Mouse (Mus musculus): ENCODE results near the gene Gm43951. TPM values are rescaled to one million over a fixed set of nuclear protein-coding genes. Genes with fewer than 3 reads are reported as not detected.
A peak's percentile ranks its signal among the peaks of the same experiment; 100 is the strongest.

The Gm43951 gene
- polyA plus RNA-seq, 1 experiment from 2014 or later = 1.6 TPM

- Histone ChIP-seq H3K9me3 (no peaks in the 10 kb centered on the region), H3K36me3 (no peaks in the 10 kb centered on the region), H3K9ac (replicated peaks) (no peak overlapping the region), H3K4me3 (replicated peaks) (no peak overlapping the region), H3K27me3 (no peaks in the 10 kb centered on the region), H3K4me2 (replicated peaks) (no peak overlapping the region), H3K27ac (no peak overlapping the region), H3K4me1 (replicated peaks) (peaks cover 11% of the 10 kb centered on the region)
- ATAC-seq = peak; percentile 53; the same call in 1 of the 2 replicates
- 17% methylated on average over 5 of the region's 5 CpGs for WGBS
Observed at GRCm38 (mm10) chr11:72224865-72225264, 18.2 kb upstream of the Gm43951 start.

- ATAC-seq = no peak
- 89% methylated on average over 4 of the region's 4 CpGs for WGBS
- H3K36me3 ChIP-seq = no peaks in the 10 kb centered on the region
Observed at GRCm38 (mm10) chr11:72223414-72223813, 16.8 kb upstream of the Gm43951 start.

DNA sequence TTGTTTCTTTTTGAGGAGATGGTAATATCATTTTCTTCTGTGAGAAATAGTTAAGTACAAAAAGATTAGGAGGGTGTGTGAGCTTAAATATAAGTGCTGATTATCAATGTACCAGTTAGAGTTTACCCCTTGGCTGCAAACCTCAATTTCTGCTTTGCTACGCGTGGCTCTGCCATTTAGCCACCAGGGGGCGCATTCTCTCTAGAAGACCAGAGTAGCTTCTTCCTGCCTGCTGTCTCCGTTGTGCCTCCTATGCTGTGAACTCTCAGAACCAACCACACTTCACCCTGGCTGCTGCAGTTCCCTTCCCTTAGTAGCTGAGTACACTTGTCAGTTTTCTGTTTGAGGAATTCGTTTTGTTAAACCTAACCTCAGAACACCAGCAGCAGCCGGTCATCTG lies 14.6 kb upstream of the Gm43951 start:
- no peak overlapping the region for H3K4me3 ChIP-seq (replicated peaks)
- no peaks in the 10 kb centered on the region for H3K27me3 ChIP-seq
- WGBS = 16% methylated on average over 6 of the region's 6 CpGs
- no peaks in the 10 kb centered on the region for H3K36me3 ChIP-seq
- no peak overlapping the region for H3K4me2 ChIP-seq (replicated peaks)
- no peaks in the 10 kb centered on the region for H3K9me3 ChIP-seq
- H3K4me1 ChIP-seq (replicated peaks) = peaks cover 21% of the 10 kb centered on the region
- no peak overlapping the region for H3K9ac ChIP-seq (replicated peaks)
- no peak for ATAC-seq
- H3K27ac ChIP-seq = no peak overlapping the region

More at GRCm38 (mm10) chr11:72223414-72223813, 16.8 kb upstream of the Gm43951 start:
- Histone ChIP-seq H3K9ac (replicated peaks) (no peak overlapping the region), H3K9me3 (no peaks in the 10 kb centered on the region), H3K4me2 (replicated peaks) (no peak overlapping the region), H3K4me1 (replicated peaks) (peaks cover 11% of the 10 kb centered on the region), H3K27me3 (no peaks in the 10 kb centered on the region), H3K27ac (no peak overlapping the region), H3K4me3 (replicated peaks) (no peak overlapping the region)

- Histone ChIP-seq H3K4me2 (replicated peaks) (peak overlapping the region; percentile 86), H3K4me3 (replicated peaks) (0 out of 2 replicates have a peak overlapping the region, but pooled peaks have one; percentile 11), H3K27ac (no peak overlapping the region), H3K27me3 (no peaks in the 10 kb centered on the region), H3K9me3 (no peaks in the 10 kb centered on the region), H3K9ac (replicated peaks) (peak overlapping the region; percentile 47), H3K36me3 (no peaks in the 10 kb centered on the region; the same call in 1 of the 2 replicates), H3K4me1 (replicated peaks) (peaks cover 30% of the 10 kb centered on the region)
- ATAC-seq = no peak
- WGBS = 84% methylated on average over 5 of the region's 5 CpGs
Observed at GRCm38 (mm10) chr11:72217116-72217515, 10.5 kb upstream of the Gm43951 start.

- peaks cover 30% of the 10 kb centered on the region for H3K4me1 ChIP-seq (replicated peaks)
- H3K9ac ChIP-seq (replicated peaks) = peak within 1 kb of the TSS; percentile 79
- no peaks in the 10 kb centered on the region for H3K27me3 ChIP-seq
- H3K27ac ChIP-seq = peak within 1 kb of the TSS; percentile 82
- H3K9me3 ChIP-seq = no peaks in the 10 kb centered on the region
- peak within 1 kb of the TSS; percentile 73 for H3K4me3 ChIP-seq (replicated peaks)
- peak; percentile 88 for ATAC-seq
- peak within 1 kb of the TSS; percentile 86 for H3K4me2 ChIP-seq (replicated peaks)
- peaks cover 16% of the 10 kb centered on the region for H3K36me3 ChIP-seq
- 3% methylated on average over 29 of the region's 29 CpGs for WGBS
Observed at GRCm38 (mm10) chr11:72215410-72215797, 8.8 kb upstream of the Gm43951 start, which contains the start of gene Med31. Gene Med31 (minus strand): TSS chr11:72215592.

DNA sequence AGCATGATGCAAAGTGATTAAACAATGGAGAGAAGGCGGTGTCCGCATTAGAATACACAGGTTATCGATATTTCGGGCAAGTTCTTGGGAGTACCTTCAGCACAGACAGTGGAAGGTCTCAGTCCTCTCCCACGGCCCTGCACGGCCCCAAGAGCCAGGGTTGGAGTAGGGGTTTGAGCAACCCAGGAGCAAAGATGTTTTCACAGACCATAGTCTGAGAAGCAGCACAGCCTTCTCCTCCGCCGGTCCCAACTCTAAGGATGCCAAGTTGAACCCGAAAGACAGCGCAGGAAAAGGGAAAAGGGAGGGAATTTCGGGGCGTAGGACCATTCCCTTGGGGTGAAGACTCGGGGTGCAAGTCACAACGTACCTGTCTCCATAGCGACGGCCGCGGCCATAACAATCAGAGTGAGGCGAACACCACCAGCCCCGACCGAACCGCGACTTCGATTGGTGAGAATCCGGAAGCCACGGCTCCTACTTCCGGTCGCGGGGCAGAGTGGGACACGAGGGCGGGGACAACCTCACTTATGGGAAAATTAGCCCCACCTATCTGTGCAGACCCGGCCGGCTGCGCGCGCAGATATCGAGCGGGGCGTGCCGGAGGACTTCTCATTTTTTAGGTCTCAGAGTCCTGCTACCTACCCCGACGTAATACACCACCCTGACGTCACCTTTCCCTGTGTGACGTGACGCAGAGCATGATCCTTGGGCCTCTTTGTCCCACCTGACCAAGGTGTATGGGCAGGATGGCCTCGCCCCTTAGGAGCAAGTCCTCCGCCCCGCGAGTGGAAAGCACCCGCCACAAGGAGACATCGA lies 8.2 kb upstream of the Gm43951 start:
- Histone ChIP-seq H3K4me1 (replicated peaks) (peaks cover 30% of the 10 kb centered on the region), H3K27me3 (no peaks in the 10 kb centered on the region), H3K4me3 (replicated peaks) (peak overlapping the region; percentile 73), H3K9me3 (no peaks in the 10 kb centered on the region), H3K36me3 (peaks cover 22% of the 10 kb centered on the region), H3K27ac (peak overlapping the region; percentile 82), H3K4me2 (replicated peaks) (peak overlapping the region; percentile 86), H3K9ac (replicated peaks) (peak overlapping the region; percentile 79)
- under 1% methylated on average over 51 of the region's 51 CpGs for WGBS
- peak; percentile 96 for ATAC-seq

DNA sequence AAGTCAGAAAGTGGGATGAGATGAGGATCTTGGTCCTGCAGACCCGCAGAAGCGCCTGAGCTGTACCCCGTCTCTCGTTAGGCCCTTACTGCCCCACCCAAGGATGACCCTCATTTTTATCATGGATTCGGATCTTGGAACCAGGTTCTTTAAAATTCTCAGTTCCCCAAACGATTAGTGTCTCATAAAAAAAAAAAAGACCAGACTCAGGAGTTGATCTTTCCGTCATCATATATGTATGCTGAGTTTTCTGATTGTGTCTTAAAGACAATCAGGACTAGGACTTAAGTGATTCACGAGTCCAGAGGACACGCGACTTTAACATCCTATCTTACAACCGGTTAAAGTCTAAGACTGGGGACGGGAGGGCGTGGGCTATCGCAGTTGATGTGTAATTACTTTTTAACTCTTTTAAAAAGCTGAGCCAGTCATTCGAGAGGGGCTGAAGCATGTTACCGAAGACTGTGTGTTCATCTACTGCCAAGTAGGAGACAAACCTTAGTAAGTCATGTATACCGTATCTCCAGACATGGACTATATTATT lies 1.3 kb upstream of the Gm43951 start:
- ATAC-seq = no peak
- Histone ChIP-seq H3K36me3 (peaks cover 25% of the 10 kb centered on the region), H3K27me3 (no peaks in the 10 kb centered on the region), H3K4me3 (replicated peaks) (peak overlapping the region; percentile 93), H3K9ac (replicated peaks) (peak overlapping the region; percentile 94), H3K27ac (peak overlapping the region; percentile 82; the same call in 1 of the 2 replicates), H3K4me2 (replicated peaks) (peak overlapping the region; percentile 92), H3K9me3 (no peaks in the 10 kb centered on the region), H3K4me1 (replicated peaks) (peaks cover 41% of the 10 kb centered on the region)
- WGBS = 22% methylated on average over 17 of the region's 17 CpGs

- H3K4me1 ChIP-seq (replicated peaks) = peaks cover 41% of the 10 kb centered on the region
- H3K27ac ChIP-seq = peak within 1 kb of the TSS; percentile 82
- H3K4me2 ChIP-seq (replicated peaks) = peak within 1 kb of the TSS; percentile 92
- H3K4me3 ChIP-seq (replicated peaks) = peak within 1 kb of the TSS; percentile 93
- under 1% methylated on average over 42 of the region's 42 CpGs for WGBS
- H3K9me3 ChIP-seq = no peaks in the 10 kb centered on the region
- ATAC-seq = peak; percentile 93
- H3K9ac ChIP-seq (replicated peaks) = peak within 1 kb of the TSS; percentile 94
- H3K27me3 ChIP-seq = no peaks in the 10 kb centered on the region
- H3K36me3 ChIP-seq = peaks cover 25% of the 10 kb centered on the region
Observed at GRCm38 (mm10) chr11:72207204-72207833, 679 bp upstream of the Gm43951 start, which contains the start of the genes 4933427D14Rik and Txndc17. Gene 4933427D14Rik (minus strand): TSS chr11:72207459. Gene Txndc17 (plus strand): TSS chr11:72207547.

GRCm38 (mm10) chr11:72205256-72205655 lies 1.4 kb downstream of the Gm43951 start:
- H3K9ac ChIP-seq (replicated peaks) = peak overlapping the region; percentile 94
- H3K4me1 ChIP-seq (replicated peaks) = peaks cover 41% of the 10 kb centered on the region
- H3K36me3 ChIP-seq = peaks cover 20% of the 10 kb centered on the region
- H3K27ac ChIP-seq = no peak overlapping the region
- peak overlapping the region; percentile 92 for H3K4me2 ChIP-seq (replicated peaks)
- ATAC-seq = no peak
- WGBS = 63% methylated on average over 6 of the region's 6 CpGs
- no peaks in the 10 kb centered on the region for H3K9me3 ChIP-seq
- H3K27me3 ChIP-seq = no peaks in the 10 kb centered on the region
- H3K4me3 ChIP-seq (replicated peaks) = peak overlapping the region; percentile 93

DNA sequence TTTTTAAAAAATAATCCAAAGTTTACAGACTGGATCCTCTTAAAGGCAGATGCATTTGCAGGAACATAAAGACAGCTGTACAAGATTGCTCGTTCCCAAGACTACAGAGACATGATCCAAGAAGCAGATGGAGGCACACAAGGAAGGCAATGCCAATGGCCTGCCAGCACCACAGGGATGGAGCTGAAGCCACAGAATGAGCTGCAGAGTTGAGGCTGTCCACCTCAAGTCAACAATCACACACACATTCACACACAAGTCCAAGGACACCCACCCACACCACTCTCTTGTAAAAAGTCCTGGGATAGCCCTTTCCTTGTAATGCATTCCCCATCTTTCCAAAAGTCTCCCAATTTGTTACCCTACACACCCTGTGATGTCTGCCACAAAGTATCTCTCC lies 3.2 kb downstream of the Gm43951 start:
- no peak for ATAC-seq
- WGBS = 45% methylated on average over 1 of the region's 1 CpGs
- Histone ChIP-seq H3K27me3 (no peaks in the 10 kb centered on the region), H3K9me3 (no peaks in the 10 kb centered on the region), H3K36me3 (peaks cover 19% of the 10 kb centered on the region), H3K4me3 (replicated peaks) (no peak overlapping the region), H3K4me2 (replicated peaks) (no peak overlapping the region), H3K9ac (replicated peaks) (no peak overlapping the region), H3K27ac (no peak overlapping the region), H3K4me1 (replicated peaks) (peaks cover 38% of the 10 kb centered on the region)

DNA sequence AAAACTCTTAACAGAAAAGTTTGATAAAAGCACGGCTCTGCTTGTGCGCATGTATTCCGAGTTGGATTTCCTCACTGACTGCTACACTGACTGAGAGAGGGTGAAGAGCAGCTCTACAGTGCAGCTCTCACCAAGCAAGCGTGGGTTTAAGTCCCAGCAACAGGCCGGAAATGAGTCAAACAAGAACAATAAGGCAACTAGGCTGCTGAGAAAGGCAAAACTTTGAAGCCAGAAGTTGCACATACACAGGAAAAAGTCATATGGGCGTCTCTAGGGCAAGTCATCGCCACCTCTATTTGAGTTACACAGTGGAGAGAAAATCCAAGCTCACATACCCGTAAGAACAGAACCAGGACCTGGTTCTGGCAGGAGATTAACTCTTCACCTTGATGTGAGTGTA lies 10.1 kb downstream of the Gm43951 start:
- no peak for ATAC-seq
- Histone ChIP-seq H3K27ac (no peak overlapping the region), H3K9me3 (no peaks in the 10 kb centered on the region), H3K9ac (replicated peaks) (no peak overlapping the region), H3K27me3 (no peaks in the 10 kb centered on the region), H3K4me3 (replicated peaks) (no peak overlapping the region), H3K4me1 (replicated peaks) (peaks cover 2% of the 10 kb centered on the region; the same call in 1 of the 2 replicates), H3K36me3 (peaks cover 45% of the 10 kb centered on the region), H3K4me2 (replicated peaks) (no peak overlapping the region)
- WGBS = 90% methylated on average over 8 of the region's 8 CpGs

DNA sequence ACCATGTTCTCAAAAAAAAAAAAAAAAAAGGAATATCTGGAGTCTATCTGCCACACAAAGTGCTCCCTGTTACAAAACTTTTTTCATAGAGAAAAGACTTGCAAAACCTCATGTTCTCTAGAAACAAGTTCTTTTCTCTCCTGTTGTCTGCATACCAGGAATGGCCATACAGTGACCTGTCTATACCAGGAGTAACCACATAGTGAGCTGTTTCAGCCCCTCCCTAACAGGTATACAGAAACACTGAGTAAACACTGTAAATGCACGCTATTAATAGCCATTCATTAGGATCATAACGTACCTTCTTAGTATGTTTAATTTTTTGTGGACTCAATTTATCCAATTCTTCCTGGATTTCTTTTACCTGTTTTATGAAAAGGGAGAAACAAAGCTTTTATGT lies 12.4 kb downstream of the Gm43951 start:
- Histone ChIP-seq H3K27ac (no peak overlapping the region), H3K4me2 (replicated peaks) (no peak overlapping the region), H3K4me1 (replicated peaks) (peaks cover 2% of the 10 kb centered on the region; the same call in 1 of the 2 replicates), H3K27me3 (no peaks in the 10 kb centered on the region), H3K4me3 (replicated peaks) (no peak overlapping the region), H3K36me3 (peaks cover 57% of the 10 kb centered on the region), H3K9me3 (no peaks in the 10 kb centered on the region), H3K9ac (replicated peaks) (no peak overlapping the region)
- no peak for ATAC-seq
- WGBS = 89% methylated on average over 2 of the region's 2 CpGs
